Mouse (Mus musculus) spleen, adult 2 months (tissue): Measurements from ENCODE around the gene Pax3. TPM values are rescaled to one million over a fixed set of nuclear protein-coding genes. Genes with fewer than 3 reads are reported as not detected.

Experiments used
- DNase-seq, 2 experiments: peaks; one replicate each; pipeline versions ENCODE4 v3.0.0 to v3.0.0-alpha.2; 2012 to 2021; ENCODE audit warnings: low spot score in 2 of 2, low read depth in 1 of 2
- H3K27ac ChIP-seq: fragments of 200-500 bp; 2 replicates; pipeline ENCODE4 v1.5.1; 2012; ENCODE audit warnings: low read length, inconsistent platforms; ENCODE audit not compliant: insufficient read depth
- H3K27me3 ChIP-seq: fragments of 200-500 bp; 2 replicates; pipeline ENCODE4 v1.6.1; 2012; ENCODE audit warnings: mild to moderate bottlenecking, moderate library complexity, low read length, inconsistent platforms; ENCODE audit not compliant: control insufficient read depth, insufficient read depth
- H3K36me3 ChIP-seq: fragments of 200-500 bp; 2 replicates; pipeline ENCODE4 v1.6.1; 2012; ENCODE audit warnings: mild to moderate bottlenecking, low read length, inconsistent platforms; ENCODE audit not compliant: control insufficient read depth, insufficient read depth
- H3K4me1 ChIP-seq: fragments of 200-500 bp; 2 replicates; pipeline ENCODE4 v1.6.1; 2011; ENCODE audit warnings: inconsistent platforms; ENCODE audit not compliant: control insufficient read depth, insufficient read depth, insufficient read length
- H3K4me3 ChIP-seq: fragments of 200-500 bp; 2 replicates; pipeline ENCODE4 v1.5.1; 2011; ENCODE audit warnings: mild to moderate bottlenecking, inconsistent platforms; ENCODE audit not compliant: insufficient read depth, insufficient read length; ENCODE audit errors: extremely low read depth
- CTCF ChIP-seq: fragments of 200-500 bp; IDR thresholded peaks from 2 replicates; pipeline ENCODE4 v1.5.1; 2011; ENCODE audit warnings: mild to moderate bottlenecking, inconsistent platforms; ENCODE audit not compliant: insufficient read depth, insufficient read length, insufficient replicate concordance; ENCODE audit errors: extremely low read depth
- POLR2A ChIP-seq: fragments of 200-500 bp; IDR thresholded peaks from 2 replicates; pipeline ENCODE4 v1.6.1; 2011; ENCODE audit warnings: low read depth, low read length, inconsistent platforms
- WGBS: fragments of 180-500 bp; shearing (Covaris S2); methylation state at CpG from one replicate; pipeline ENCODE4 v1.1.7; 2018; 5-methylcytosine and 5-hydroxymethylcytosine counted together
- polyA plus RNA-seq: library from polyadenylated mRNA; depleted of rRNA; stranded (reverse); fragments of >200 nt; gene quantifications from 2 replicates; pipeline ENCODE4 v1.2.3, GENCODE M21; 2012

Gene Pax3
- polyA plus RNA-seq, 1 experiment: 0.26 TPM

- H3K27ac ChIP-seq: no peak overlapping the region
- no peaks in the 10 kb centered on the region for H3K36me3 ChIP-seq
- no peaks in the 10 kb centered on the region for H3K4me1 ChIP-seq
- DNase-seq: no peak
- WGBS: 32% methylated on average over 4 of the region's 4 CpGs
- no peak overlapping the region for H3K4me3 ChIP-seq
- TF ChIP-seq CTCF (no peak), POLR2A (no peak)
- peaks cover 25% of the 10 kb centered on the region for H3K27me3 ChIP-seq
Measured at GRCm38 (mm10) chr1:78204341-78204740, 7.4 kb upstream of the Pax3 start.

GRCm38 (mm10) chr1:78203622-78204211 lies 6.8 kb upstream of the Pax3 start:
- Histone ChIP-seq H3K36me3 (no peaks in the 10 kb centered on the region), H3K27ac (no peak overlapping the region), H3K27me3 (peaks cover 26% of the 10 kb centered on the region), H3K4me3 (peak overlapping the region; percentile 47; the same call in 1 of the 2 replicates), H3K4me1 (no peaks in the 10 kb centered on the region)
- WGBS: 2% methylated on average over 33 of the region's 33 CpGs
- no peak for DNase-seq
- TF ChIP-seq CTCF (no peak), POLR2A (no peak)

GRCm38 (mm10) chr1:78203086-78203614 lies 6.2 kb upstream of the Pax3 start:
- TF ChIP-seq POLR2A: no peak
- peaks cover 28% of the 10 kb centered on the region for H3K27me3 ChIP-seq
- DNase-seq: no peak
- H3K4me1 ChIP-seq: no peaks in the 10 kb centered on the region
- no peak overlapping the region for H3K27ac ChIP-seq
- no peaks in the 10 kb centered on the region for H3K36me3 ChIP-seq
- peak overlapping the region; percentile 47; the same call in 1 of the 2 replicates for H3K4me3 ChIP-seq
- WGBS: 5% methylated on average over 14 of the region's 14 CpGs

- H3K4me1 ChIP-seq: no peaks in the 10 kb centered on the region
- 8% methylated on average over 23 of the region's 23 CpGs for WGBS
- no peak overlapping the region for H3K4me3 ChIP-seq
- peaks cover 25% of the 10 kb centered on the region for H3K27me3 ChIP-seq
- no peaks in the 10 kb centered on the region for H3K36me3 ChIP-seq
- H3K27ac ChIP-seq: no peak overlapping the region
- no peak for DNase-seq
- TF ChIP-seq CTCF: no peak
- no peak for TF ChIP-seq POLR2A
Measured at GRCm38 (mm10) chr1:78202466-78203085, 5.6 kb upstream of the Pax3 start.

GRCm38 (mm10) chr1:78201251-78202010 lies 4.5 kb upstream of the Pax3 start:
- DNase-seq: no peak

GRCm38 (mm10) chr1:78200191-78200590 lies 3.3 kb upstream of the Pax3 start:
- TF ChIP-seq POLR2A (no peak), CTCF (no peak)
- Histone ChIP-seq H3K27ac (no peak overlapping the region), H3K27me3 (peaks cover 35% of the 10 kb centered on the region), H3K4me1 (no peaks in the 10 kb centered on the region), H3K4me3 (no peak overlapping the region), H3K36me3 (no peaks in the 10 kb centered on the region)
- DNase-seq: no peak
- WGBS: 3% methylated on average over 15 of the region's 15 CpGs

More at GRCm38 (mm10) chr1:78201251-78202010, 4.5 kb upstream of the Pax3 start:
- Histone ChIP-seq H3K36me3 (no peaks in the 10 kb centered on the region), H3K27ac (no peak overlapping the region), H3K4me3 (no peak overlapping the region), H3K27me3 (peaks cover 29% of the 10 kb centered on the region), H3K4me1 (no peaks in the 10 kb centered on the region)
- TF ChIP-seq CTCF (no peak), POLR2A (no peak)
- WGBS: 8% methylated on average over 28 of the region's 28 CpGs

GRCm38 (mm10) chr1:78199221-78199620 lies 2.3 kb upstream of the Pax3 start:
- Histone ChIP-seq H3K27me3 (peaks cover 38% of the 10 kb centered on the region), H3K4me1 (no peaks in the 10 kb centered on the region)

More at GRCm38 (mm10) chr1:78199221-78199620, 2.3 kb upstream of the Pax3 start:
- Histone ChIP-seq H3K4me3 (no peak overlapping the region), H3K36me3 (no peaks in the 10 kb centered on the region), H3K27ac (no peak overlapping the region)
- no peak for TF ChIP-seq POLR2A
- no peak for TF ChIP-seq CTCF
- 8% methylated on average over 9 of the region's 9 CpGs for WGBS
- no peak for DNase-seq
